Mouse (Mus musculus): Measurements from ENCODE around the gene Cort.

GRCm38 (mm10) chr4:149078261-149078660, 48.3 kb downstream of the Cort start:
- TF ChIP-seq CTCF (IDR thresholded peaks at IDR 0.05; ENCODE audit: low read depth, low read length) (no peak), POLR2A (IDR thresholded peaks at IDR 0.05; ENCODE audit: insufficient read depth, low read length) (no peak)

All from ES-Bruce4 (cell line).